Mouse (Mus musculus): ENCODE results near the gene Naa20. TPM values are rescaled to one million over a fixed set of nuclear protein-coding genes. Genes with fewer than 3 reads are reported as not detected.

Gene Naa20
- total RNA-seq (2022) = 10 to 100 TPM; 42.6 to 53.3 (median 52.5) TPM

DNA sequence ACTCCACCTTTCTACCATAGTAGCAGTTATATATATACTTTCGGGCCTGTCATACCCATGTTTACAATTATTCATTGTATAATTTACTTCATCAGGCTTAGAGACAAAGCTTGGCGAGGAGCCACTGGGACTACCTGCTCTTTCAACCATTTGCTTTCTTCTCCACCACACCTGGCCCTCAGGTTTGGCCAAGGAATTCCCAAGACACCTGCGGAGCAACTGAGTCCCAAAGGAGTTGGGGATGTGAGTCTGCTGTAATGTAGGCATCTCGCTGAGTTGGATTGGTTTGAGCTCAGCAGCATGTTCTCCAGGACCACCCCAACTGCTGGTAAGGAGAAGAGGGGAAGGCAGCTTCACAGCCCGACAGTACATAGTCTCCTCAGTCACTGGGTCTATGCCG, at the start of gene Naa20:
TSS of gene Naa20 (plus strand) at position 239 of the 400 bp plus-strand sequence.
- no peak for DNase-seq

DNA sequence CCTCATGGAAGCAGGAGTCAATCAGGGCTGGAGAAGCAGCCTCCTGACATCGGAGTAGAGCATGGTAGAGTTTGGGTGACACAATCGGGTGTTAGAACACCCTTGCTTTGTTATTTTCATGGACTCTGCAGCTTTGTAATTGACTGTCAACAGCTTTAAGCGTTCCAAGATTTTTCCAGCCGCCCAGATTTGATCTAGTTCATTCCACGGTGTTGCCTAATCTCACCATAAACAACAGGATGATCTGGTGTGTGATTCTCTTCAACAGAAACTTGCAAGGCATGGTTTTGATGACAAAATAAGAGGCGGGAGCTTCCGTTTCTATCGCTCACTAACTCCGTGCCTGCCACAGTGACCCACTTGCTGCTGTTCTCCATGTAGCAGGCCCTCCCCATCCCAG, 46.1 kb upstream of the Naa20 start:
- no peak for DNase-seq

DNA sequence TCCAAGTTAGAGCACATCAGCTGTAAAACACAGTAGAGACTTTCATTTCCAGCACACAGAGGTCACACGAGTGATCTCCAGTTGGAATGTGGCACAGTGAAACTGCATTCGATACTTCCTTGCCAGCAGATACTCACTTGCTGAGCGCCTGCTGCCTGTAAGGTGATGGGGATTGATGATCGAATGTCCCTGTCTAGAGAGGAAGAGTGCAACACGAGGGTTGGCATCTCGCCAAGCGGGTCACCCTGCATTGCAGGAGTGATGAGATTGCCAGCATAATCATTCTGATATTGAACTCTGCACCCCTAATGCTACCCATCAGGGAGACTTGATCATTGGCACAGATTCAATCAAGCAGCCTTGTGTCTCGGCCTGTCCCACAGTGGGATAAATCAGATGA, 44.0 kb upstream of the Naa20 start:
- no peak for DNase-seq

DNA sequence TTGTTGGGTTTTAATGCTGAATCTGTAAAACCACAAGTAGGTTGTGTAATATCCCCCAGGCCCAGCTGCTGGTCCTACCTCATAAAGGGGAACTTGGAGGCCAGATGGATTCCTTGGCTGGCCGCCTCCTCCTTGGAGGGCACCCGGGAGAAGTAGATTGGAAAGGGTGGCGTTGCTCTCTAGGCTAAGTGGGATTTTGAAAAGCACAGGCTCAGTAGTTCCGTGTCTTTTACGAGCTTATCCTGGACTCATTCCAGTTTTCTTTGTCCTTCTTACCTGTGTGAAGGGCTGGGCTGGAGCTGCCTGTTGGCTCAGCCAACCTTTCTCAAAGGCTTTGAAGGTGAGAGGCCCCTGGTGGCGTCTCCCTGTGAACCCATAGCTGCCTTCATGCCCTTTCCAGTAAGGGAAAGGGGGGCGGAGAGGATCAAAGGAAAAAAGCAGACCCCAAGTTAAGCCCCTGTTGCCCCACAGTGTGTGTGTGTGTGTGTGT, 42.4 kb upstream of the Naa20 start:
- peak; percentile 29 for DNase-seq

DNA sequence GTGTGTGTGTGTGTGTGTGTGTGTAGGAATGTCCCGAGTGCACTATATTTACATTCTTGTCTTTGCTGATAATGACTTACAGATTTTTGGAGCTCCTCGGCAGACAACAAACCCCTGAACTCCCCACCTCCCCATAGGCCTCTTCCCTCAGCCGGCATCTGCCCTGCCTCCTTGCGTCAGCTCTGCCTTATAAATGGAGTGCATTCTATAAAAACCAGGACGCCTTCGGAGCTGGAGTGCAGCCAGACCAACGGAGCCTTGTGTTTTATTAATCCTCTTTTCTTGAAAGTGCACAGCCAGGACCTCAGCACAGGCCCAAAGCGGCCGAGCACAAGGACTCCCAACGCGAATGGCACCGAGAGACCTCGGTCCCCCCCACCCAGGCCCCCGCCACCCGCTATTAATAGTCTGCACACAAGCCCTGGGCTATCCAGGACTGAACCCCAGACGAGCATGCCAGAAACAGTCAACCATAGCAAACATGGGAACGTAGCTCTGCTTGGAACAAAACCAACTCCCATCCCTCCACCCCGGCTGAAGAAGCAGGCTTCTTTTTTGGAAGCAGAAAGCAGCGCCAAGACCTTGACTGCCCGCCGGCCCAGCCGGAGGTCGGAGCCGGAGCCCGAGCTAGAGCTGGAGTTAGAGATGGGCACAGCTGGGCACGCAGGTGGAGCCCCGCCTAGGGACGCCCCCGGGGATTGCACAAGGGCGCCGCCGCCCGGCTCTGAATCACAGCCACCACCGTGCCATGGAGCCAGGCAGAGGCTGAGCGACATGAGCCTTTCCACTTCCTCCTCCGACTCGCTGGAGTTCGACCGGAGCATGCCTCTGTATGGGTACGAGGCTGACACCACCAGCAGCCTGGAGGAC, 41.7 kb upstream of the Naa20 start:
- peak; percentile 77 for DNase-seq

DNA sequence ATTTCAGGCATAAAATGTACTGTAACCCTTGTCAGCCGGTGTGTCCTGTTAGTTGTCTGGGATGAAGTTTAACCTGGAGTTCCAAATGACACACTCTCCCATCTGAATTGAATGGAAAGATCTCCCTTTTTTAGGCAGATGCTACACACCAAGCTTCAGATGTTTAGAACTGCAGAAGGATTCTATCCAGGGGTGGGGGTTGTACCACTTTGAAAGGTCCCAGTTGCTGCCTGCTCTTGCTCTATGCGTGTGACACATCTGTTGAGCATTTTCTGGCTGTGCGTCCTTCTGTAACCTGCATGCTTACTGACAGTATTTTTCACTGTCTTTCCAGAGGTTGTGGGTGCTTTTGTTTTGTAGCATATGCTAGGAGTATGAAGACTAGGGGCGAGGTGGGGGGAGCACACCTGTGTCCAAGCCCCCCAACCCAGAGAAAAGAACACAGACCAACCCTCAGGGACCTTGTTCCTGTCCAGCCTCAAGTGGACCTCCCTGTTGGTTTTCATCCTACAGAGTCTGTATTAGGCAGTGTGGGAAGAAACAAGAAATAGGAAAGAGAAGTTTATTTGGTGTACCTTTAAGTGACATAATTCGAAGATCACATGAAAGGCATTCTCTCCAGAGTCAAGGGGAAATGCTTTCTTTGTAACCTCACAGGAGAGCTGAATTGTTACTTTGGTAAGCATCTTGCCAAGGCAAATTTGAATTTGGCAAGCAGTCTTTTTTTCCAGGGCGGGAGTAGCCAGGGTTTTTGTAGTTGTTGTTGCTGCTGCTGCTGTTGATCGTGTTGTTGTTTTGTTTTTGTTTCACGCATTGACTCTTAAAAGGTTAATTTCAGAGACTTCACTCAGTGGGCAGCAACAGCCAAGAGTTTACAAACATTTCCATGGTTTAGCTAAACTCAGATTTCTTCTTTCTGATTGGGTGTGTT, 40.4 kb upstream of the Naa20 start:
- no peak for DNase-seq

DNA sequence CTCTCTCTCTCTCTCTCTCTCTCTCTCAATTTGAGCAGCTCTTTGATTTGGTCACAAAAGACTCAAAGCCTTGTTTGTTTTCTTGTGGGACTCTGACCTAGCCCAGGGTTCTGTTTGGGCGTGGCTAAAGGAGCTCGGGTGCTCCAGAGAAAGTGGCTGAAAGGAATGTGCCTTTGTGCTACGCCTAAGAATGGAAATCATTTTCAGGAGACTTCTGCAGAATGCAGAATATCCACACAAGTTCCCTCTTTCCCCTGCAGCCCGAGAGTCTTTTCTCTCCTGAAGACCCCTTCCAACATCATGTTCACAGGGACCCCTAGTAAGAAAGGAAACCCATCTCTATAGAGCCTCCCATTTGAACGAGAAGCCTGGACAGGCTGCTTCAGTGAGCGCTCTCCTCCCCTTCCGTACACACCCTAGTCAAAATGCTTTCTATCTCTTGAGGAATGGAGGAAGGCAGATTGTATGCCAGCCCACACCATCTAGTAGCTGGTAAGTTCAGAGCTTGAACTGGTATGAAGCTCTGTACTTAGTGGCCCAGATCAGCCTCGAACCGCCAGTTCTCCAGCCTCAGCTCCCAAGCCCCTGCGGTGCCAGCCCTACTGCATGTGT, 39.6 kb upstream of the Naa20 start:
- DNase-seq = no peak

DNA sequence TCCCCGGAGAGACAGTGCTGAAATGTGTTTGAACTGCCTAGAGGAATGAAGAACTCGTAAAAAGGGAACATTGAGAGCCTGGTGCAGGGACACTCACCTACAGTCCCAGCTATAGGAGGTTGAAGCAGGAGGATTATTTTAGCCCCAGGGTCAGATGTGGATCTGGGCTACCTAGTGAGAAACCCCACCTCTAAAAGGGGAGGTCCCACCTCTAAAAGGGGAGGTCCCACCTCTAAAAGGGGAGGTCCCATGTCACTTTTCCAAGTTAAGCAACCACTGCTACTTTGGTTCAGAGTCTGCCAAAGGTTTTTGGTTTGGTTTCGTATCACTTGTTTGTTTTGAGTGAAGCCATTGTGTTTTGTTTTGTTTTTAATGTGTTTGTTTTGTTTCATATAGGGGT, 36.6 kb upstream of the Naa20 start:
- no peak for DNase-seq

DNA sequence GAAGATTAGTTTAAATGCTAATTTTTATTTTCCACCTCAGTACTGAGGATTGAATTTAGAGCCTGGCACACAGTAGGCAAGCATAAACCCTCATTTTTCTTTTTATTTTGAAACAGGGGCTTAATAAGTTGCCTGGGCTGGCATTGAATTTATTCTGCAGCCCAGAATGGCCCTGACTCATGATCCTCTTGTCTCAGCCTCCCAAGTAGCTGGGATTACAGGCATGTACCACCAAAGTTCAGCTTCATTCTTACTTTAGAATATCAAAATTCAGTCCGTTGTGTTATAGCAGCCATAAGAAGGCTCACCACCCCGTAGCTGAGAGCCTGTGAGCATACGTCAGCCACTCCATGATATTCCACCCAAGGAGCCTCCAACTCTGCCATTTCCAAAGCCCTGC, 35.7 kb upstream of the Naa20 start:
- no peak for DNase-seq

DNA sequence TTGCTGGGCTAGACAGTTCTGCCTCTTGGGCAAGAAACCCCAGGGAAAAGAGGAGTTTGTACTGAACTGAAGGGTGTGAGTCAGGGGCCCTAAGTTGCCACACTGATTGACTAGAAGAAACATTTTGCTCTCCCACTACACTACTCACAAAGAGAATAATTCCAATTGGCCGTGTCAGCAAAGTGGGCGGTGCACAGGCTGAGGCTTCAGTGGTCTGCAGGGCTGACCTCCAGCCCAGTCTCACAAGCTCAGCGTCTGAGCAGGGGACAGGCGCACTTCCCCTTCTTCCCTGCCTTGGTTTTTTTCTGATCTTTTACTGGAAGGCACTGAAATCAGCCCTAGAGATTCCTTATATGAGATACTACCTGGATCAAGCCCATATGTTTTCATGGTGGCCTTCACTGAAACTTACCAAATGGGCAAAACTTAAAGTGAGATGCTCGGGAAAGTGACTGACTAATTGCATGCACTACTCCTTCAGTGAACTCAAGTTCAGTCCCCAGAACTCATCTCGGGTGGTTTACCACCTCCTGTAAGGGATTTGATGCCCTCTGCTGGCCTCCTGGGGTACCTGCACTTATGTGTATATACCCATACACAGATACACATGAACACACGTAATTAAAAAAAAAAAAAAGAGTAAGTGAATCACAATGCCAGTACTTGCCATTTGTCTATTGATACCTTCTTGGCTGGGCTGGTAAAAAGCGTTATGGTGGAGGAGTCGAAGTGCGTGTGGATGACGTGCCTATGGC, 35.0 kb upstream of the Naa20 start:
- DNase-seq = no peak

DNA sequence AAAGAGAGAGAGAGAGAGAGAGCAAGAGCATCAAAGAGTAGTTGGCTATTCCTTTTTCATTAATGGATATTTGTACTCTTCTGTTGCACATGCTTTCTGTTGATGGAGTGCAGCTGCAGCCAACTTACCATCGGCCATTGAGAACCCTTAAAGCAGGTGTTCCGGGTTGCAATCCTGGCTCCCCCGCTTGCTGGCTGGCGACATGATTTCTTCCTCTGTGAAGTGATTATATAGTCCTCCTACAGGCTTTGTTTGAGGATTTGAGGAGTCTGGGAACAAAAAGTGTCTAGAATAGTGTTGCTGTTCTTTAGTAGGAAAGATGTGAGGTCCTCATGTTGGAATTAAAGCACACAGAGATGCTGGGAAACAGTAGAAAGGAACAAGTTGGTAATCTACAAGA, 30.6 kb upstream of the Naa20 start:
- no peak for DNase-seq

DNA sequence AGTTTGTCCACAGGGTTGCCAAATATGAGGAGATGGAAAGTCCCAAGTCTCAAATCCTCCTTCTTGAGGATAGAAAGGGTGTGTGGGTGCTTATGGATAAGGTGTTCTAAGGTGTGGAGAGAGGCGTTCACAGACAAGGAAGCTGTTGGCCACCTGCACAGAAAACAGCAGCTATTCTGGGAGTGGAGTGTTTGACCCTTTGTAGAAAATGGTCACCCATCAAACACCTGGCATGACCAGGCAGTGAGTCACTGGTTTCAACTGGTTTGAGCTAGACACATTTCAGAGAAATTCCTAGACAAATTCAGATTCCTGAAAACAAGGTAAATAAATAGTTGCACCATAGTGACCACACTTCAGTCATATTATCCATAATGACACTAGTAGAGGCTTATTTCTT, 29.8 kb upstream of the Naa20 start:
- DNase-seq = no peak

DNA sequence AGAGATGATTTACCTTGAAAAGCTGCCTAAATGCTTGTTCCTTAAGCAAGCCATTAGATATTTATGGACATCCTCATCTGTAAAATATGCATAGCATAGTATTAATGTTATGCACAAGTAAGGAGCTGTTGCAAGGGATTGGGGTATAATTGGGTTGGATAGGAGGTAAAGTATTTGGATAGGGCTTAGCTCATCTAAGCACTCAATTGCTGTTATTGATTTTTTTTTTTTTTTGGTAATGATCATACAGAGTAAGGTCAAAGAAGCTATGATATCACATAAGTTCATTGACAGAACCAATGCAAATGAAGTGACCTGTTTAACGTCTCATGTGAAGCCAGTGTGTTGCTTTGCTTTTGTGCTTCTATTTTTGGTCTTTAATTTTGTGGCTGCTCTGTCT, 27.9 kb upstream of the Naa20 start:
- no peak for DNase-seq

DNA sequence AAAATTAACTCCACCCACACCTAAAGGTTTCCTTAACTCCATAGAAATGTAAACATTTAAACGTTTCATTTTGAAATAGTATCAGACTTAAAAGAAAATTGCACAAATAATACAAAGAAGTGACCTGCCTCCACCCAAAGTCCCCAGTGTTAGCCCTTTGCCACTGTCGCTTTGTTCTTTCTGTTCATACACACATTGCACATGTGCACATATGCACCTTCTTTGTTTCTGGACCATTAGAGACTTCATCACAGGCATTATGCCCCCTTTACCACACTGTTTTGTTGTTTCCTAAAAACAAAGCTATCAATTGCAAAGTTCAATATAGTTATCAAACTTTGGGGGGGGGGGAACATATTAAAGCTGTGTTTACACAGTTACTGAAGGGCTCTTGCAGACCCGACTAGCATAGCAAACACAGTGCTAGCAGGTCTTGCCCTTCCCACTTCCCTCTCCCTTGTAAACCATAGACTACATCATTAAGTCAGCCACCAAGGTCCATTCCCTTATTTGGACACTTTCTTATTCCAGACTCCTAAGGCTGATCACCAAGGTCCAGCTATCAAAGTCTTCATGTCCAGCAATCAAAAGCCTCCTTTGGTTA, 26.9 kb upstream of the Naa20 start:
- DNase-seq = no peak

DNA sequence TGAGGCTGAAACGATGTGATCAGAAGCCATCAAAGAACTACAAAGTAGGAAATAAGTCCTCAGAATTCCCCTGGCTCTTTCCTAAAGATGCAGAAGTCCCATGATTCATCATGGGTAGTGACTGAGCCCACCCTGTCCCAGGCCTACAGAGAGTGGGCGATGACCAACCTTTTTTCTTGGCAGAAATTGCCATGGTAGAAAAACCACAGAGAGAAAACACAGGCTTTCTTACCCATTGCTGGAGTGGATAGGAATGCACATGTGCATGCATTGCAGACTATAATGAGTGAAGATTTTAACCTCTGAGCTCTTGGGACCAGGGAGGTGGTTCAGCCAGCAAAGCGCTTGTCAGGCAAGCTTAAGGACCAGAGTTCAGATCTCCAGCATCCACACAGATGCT, 24.7 kb upstream of the Naa20 start:
- no peak for DNase-seq

DNA sequence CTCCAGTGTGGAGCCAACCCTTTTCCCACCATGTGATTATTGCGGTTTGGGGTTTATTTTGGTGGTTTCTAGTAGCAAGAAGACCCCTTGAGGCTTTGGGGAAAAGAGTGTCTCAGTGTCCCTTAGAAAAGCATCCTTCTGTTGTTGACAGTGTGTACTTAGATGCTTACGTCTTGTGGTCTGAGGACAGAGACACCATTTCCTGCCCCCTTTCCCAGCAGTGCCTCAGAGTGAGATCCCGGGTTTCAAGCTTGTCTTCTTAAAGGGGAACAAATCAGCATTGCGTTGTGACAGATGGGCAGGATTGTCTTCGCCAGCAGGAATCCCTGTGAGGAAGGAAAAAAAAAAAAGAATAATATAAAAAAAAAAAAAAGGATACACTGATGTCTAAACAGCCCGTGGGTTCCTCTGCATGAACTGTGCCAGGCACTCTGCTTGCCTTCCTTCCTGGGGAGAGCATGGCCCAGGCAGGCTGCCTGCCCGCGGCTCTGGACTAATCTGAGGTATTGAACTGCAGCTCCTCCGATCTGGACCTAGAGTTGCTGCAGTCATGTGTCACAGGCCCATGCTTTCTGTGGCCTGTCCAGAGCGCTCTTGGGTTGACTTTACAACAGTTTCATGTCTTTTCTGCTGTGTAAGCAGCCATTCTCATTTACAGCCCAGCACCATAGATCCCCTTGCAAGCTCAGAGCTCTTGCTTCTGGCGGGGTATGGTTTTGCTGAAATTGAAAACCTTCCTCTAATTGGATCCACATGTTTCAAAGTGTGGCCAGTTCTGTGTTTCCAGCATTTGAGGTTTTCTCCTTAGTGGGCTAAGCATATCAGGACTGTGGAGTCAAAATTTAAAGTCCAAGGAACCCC, 20.8 kb upstream of the Naa20 start:
- no peak for DNase-seq

DNA sequence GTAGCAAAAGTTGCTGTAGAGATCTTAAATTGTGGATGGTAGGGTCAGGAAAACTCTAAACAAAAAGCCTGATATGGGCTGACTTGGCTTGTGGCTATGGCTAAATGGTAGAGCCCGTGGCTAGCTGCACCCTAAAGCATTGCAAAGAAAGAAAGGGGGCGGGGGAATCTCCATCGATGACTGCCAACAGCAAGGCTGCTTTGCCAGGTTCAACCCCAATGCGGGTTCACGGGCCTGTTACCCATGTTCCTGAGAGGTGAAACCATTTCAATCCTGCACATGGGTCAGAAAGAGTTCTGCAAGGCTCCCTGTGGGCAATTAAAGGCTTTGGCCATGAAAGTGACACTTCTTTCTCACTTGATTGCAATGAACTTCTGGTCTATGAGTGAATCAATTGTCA, 20.0 kb upstream of the Naa20 start:
- DNase-seq = no peak

DNA sequence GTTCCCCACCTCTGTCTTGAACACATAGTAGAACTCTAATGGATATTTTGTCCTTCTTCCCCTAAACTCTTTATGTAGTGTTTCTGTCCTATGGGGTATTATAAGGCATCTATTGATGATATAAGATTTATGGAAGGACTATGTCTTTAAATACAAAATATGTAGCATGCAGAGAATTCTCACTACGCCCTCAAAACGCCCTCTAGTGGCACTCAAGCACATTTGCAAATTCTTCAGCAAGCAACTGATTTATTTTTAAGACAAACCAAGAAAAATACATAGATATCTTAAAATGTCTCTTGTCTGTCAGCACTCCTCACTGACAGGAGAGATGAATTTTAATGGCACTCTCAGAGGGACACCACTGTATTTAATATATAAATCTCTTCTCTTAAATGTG, 19.5 kb upstream of the Naa20 start:
- DNase-seq = no peak

DNA sequence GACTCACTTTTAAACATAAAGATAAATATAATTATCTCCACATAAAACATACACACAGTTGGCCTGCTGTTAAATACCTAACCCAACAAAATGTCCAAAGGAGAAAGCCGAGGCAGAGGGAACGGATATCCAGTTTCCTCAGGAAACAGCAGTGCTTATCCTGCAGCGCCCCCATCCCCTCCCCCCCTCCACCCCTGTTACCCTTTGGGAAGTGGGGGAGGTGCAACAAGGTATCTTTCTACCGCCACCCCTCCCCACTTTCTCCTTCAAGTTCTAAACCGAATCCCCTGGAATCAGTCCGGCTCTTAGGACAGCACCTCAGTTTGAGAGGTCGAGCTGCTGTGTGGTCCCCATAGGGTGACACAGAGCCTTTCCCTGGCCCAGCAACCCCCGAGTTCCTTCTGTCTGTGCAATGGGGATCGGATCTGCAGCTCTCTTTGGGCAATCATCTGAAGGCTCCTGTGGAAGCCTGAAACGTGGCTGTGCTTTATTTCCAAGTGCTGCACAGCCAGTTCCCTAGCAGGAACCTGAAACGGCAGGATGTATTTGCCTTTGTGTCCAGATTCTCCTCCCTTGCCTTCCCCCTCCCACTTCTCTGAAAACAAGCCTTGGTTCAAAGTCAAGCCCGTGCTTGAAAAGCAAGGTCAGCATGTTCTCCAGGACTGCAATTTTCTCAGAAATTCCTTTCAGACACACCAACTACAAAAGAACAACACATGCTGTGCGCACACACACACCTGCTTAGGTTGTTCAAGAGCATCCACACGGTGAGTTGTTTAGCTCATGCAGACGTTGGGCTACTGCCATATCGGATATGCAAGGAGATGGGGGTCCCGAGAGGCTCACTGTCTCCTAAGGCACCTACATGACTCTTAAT, 17.6 kb upstream of the Naa20 start:
- DNase-seq = no peak

Data from adrenal gland, adult 8-10 months (tissue).